In genomic region chr13:94265291-94265690, GRCm38 (mm10) we compare ENCODE assay signal across 26 mouse cellular contexts.
"Had no signal": no experiment of that assay in that cellular context is flagged by ENCODE, and none has a peak within 500 bp of the region (broad histone marks: within the 10 kb centered on the region; RNA-seq: fewer than 3 reads in every experiment).

No protein-coding gene starts in this region.

- H3K27me3 ChIP-seq: heart, embryonic 12.5 days; hindbrain, embryonic 12.5 days; intestine, embryonic 15.5 days; limb, embryonic 13.5 days; limb, embryonic 15.5 days; liver, embryonic 12.5 days had no signal

- H3K4me2 ChIP-seq: heart, embryonic 12.5 days; hindbrain, embryonic 12.5 days; hindbrain, embryonic 14.5 days; intestine, embryonic 15.5 days; limb, embryonic 13.5 days; limb, embryonic 15.5 days; liver, embryonic 12.5 days had no signal

- H3K4me1 ChIP-seq: limb, embryonic 15.5 days had no signal

- H3K9ac ChIP-seq: heart, embryonic 12.5 days; hindbrain, embryonic 12.5 days; hindbrain, embryonic 14.5 days; intestine, embryonic 15.5 days; limb, embryonic 13.5 days; limb, embryonic 15.5 days; liver, embryonic 12.5 days; liver, embryonic 14.5 days had no signal

- H3K27ac ChIP-seq: gastrocnemius, adult 2 months; heart, embryonic 10.5 days; hindbrain, embryonic 10.5 days; hindbrain, embryonic 12.5 days; hindbrain, embryonic 14.5 days; intestine, embryonic 15.5 days; layer of hippocampus, adult 2 months; limb, embryonic 13.5 days; limb, embryonic 15.5 days; liver, embryonic 12.5 days; liver, embryonic 14.5 days had no signal

- H3K9me3 ChIP-seq: heart, embryonic 10.5 days; heart, embryonic 12.5 days; hindbrain, embryonic 10.5 days; hindbrain, embryonic 12.5 days; intestine, embryonic 15.5 days; limb, embryonic 13.5 days; limb, embryonic 15.5 days; liver, embryonic 12.5 days had no signal

- DNase-seq: gastrocnemius, adult 2 months; gastrocnemius, postnatal 10 days; gastrocnemius, postnatal 25 days; heart, adult 18-20 months; heart, postnatal 10 days; heart, postnatal 4 days; kidney, adult 18-20 months; kidney, adult 8-10 months; kidney, postnatal 10 days; kidney, postnatal 25 days; kidney, postnatal 4 days; left cerebral cortex, postnatal 4 days had no signal

- H3K36me3 ChIP-seq: heart, embryonic 12.5 days; hindbrain, embryonic 10.5 days; hindbrain, embryonic 12.5 days; intestine, embryonic 15.5 days; limb, embryonic 13.5 days; limb, embryonic 15.5 days; liver, embryonic 12.5 days had no signal

- ATAC-seq: hindbrain, embryonic 16.5 days; inflammation-experienced regulatory T-cells, adult 6 months; intestine, embryonic 15.5 days; intestine, postnatal 0 days; liver, embryonic 12.5 days had no signal

- H3K4me3 ChIP-seq: gastrocnemius, adult 2 months; heart, embryonic 10.5 days; heart, embryonic 12.5 days; hindbrain, embryonic 10.5 days; hindbrain, embryonic 12.5 days; intestine, embryonic 15.5 days; layer of hippocampus, adult 2 months; limb, embryonic 13.5 days; limb, embryonic 15.5 days; liver, embryonic 12.5 days had no signal
